Mouse (Mus musculus): ENCODE measurements around the gene Ago3.

- TF ChIP-seq CTCF (IDR thresholded peaks at IDR 0.05; ENCODE audit: insufficient read depth, low read length): no peak
- no peak for TF ChIP-seq POLR2A (IDR thresholded peaks at IDR 0.05; ENCODE audit: borderline replicate concordance, extremely low read depth, low read depth, low read length)
Measured at GRCm38 (mm10) chr4:126423866-126424265, 5.5 kb downstream of the Ago3 start.

Data from lung, adult 2 months (tissue).